Mouse (Mus musculus) left cerebral cortex, postnatal 4 days (tissue): ENCODE results near the gene Arhgap6. TPM values are rescaled to one million over a fixed set of nuclear protein-coding genes. Genes with fewer than 3 reads are reported as not detected.
A peak's percentile ranks its signal among the peaks of the same experiment; 100 is the strongest.
"Not testable (repeated sequence)": the region's sequence is repeated elsewhere in the genome, so short reads cannot be mapped to it uniquely, and the experiment has no call there.

Source experiments
- DNase-seq: peaks from one replicate; pipeline ENCODE4 v3.0.0-alpha.2; 2022
- intact Hi-C: fragments of 180-260 bp; cut with DNase I; formaldehyde crosslinking; loops from one replicate; pipeline ENCODE4 v1.15.1; 2025
- total RNA-seq, 2 experiments: library from RNA; stranded (reverse); gene quantifications; 2 replicates each; pipeline ENCODE4 v1.2.3; 2021

Gene Arhgap6
- total RNA-seq, 2 experiments from 2014 or later, result 3.0 to 3.3 TPM

- intact Hi-C loops, result no loop called here
- no peak for DNase-seq
These were observed 468.7 kb downstream of the Arhgap6 start for GRCm38 (mm10) chrX:169263433-169264172.

- intact Hi-C loops, result loop anchor here (5.0 to 10.0 kb wide), 2 partner anchors 362 to 625 kb away; partner anchors contain the start of gene Msl3
- DNase-seq, result no peak
These were observed 504.7 kb downstream of the Arhgap6 start for GRCm38 (mm10) chrX:169299579-169299978.

- intact Hi-C loops, result no loop called here
- DNase-seq, result no peak
These were observed 507.6 kb downstream of the Arhgap6 start for GRCm38 (mm10) chrX:169302271-169303045.

GRCm38 (mm10) chrX:169303945-169304344, 509.0 kb downstream of the Arhgap6 start:
- peak; percentile 16 for DNase-seq
- intact Hi-C loops, result no loop called here

- intact Hi-C loops, result no loop called here
- no peak for DNase-seq
These were observed 513.7 kb downstream of the Arhgap6 start for GRCm38 (mm10) chrX:169308559-169308958.

- intact Hi-C loops, result no loop called here
- DNase-seq, result no peak
These were observed 524.3 kb downstream of the Arhgap6 start for GRCm38 (mm10) chrX:169319066-169319760.

- peak; percentile 86 for DNase-seq
- intact Hi-C loops, result no loop called here
These were observed 525.2 kb downstream of the Arhgap6 start, which contains the start of gene Hccs for GRCm38 (mm10) chrX:169319945-169320667. Gene Hccs (minus strand): TSS chrX:169320372.

- intact Hi-C loops, result not testable (repeated sequence)
These were observed 525.7 kb downstream of the Arhgap6 start for GRCm38 (mm10) chrX:169320668-169321005.

GRCm38 (mm10) chrX:169325929-169326595, 531.2 kb downstream of the Arhgap6 start:
- intact Hi-C loops, result no loop called here

More at GRCm38 (mm10) chrX:169320668-169321005, 525.7 kb downstream of the Arhgap6 start:
- DNase-seq, result not testable (repeated sequence)

GRCm38 (mm10) chrX:169332264-169332663, 537.4 kb downstream of the Arhgap6 start:
- peak; percentile 19 for DNase-seq
- intact Hi-C loops, result loop anchor here (10.0 kb wide), 1 partner anchor 463 kb away; no protein-coding TSS in a partner anchor

More at GRCm38 (mm10) chrX:169325929-169326595, 531.2 kb downstream of the Arhgap6 start:
- DNase-seq, result no peak

GRCm38 (mm10) chrX:169337559-169337958, 542.7 kb downstream of the Arhgap6 start:
- intact Hi-C loops, result loop anchor here (10.0 kb wide), 1 partner anchor 457 kb away; no protein-coding TSS in a partner anchor
- no peak for DNase-seq

- intact Hi-C loops, result loop anchor here (10.0 kb wide), 1 partner anchor 457 kb away; no protein-coding TSS in a partner anchor
- no peak for DNase-seq
These were observed 543.3 kb downstream of the Arhgap6 start for GRCm38 (mm10) chrX:169338213-169338612.

Other genes with a start within 250 kb of the Arhgap6 start
- 10 to 100 TPM; 23.4 to 24.0 TPM for gene Frmpd4, start 217.9 kb upstream of the Arhgap6 start, total RNA-seq
- gene Msl3, start 121.2 kb upstream of the Arhgap6 start, total RNA-seq, result 10 to 100 TPM; 20.8 to 23.9 TPM